Mouse (Mus musculus): ENCODE measurements at regions not wholly inside any gene's neighbourhood (a gene's known extent, or its start where the extent isn't known, plus 50 kb on each side); places are given as distances from the start of the nearest gene placed in this dataset.
A peak's percentile ranks its signal among the peaks of the same experiment; 100 is the strongest.
"Not testable (repeated sequence)": the region's sequence is repeated elsewhere in the genome, so short reads cannot be mapped to it uniquely, and the experiment has no call there.

- no peak for TF ChIP-seq POLR2A (IDR thresholded peaks at IDR 0.05; ENCODE audit: borderline replicate concordance, low read depth, low read length)
- no peak for TF ChIP-seq CTCF (IDR thresholded peaks at IDR 0.05; ENCODE audit: low read depth, low read length)
- Histone ChIP-seq H3K4me3 (ENCODE audit: insufficient read depth, low read length) (no peak overlapping the region), H3K4me1 (ENCODE audit: control insufficient read depth, insufficient read depth, low read length) (no peaks in the 10 kb centered on the region), H3K27ac (ENCODE audit: insufficient read depth, low read depth, low read length) (no peak overlapping the region)
Observed at GRCm38 (mm10) chr4:6600766-6601367, 1638.0 kb downstream of the Car8 start.

- no peaks in the 10 kb centered on the region for H3K4me1 ChIP-seq (ENCODE audit: control insufficient read depth, insufficient read depth, low read length)
- H3K4me3 ChIP-seq (ENCODE audit: insufficient read depth, low read length) = no peak overlapping the region
- H3K27ac ChIP-seq (ENCODE audit: insufficient read depth, low read depth, low read length) = no peak overlapping the region
- TF ChIP-seq CTCF (IDR thresholded peaks at IDR 0.05; ENCODE audit: low read depth, low read length) (no peak), POLR2A (IDR thresholded peaks at IDR 0.05; ENCODE audit: borderline replicate concordance, low read depth, low read length) (no peak)
Observed at GRCm38 (mm10) chr4:6596321-6596720, 1642.5 kb downstream of the Car8 start.

GRCm38 (mm10) chr4:6592890-6593289, 1646.0 kb downstream of the Car8 start:
- not testable (repeated sequence) for H3K4me1 ChIP-seq (ENCODE audit: control insufficient read depth, insufficient read depth, low read length); H3K27ac ChIP-seq (ENCODE audit: insufficient read depth, low read depth, low read length); H3K4me3 ChIP-seq (ENCODE audit: insufficient read depth, low read length)

GRCm38 (mm10) chr4:6561604-6562357, 1677.1 kb downstream of the Car8 start:
- TF ChIP-seq POLR2A (IDR thresholded peaks at IDR 0.05; ENCODE audit: borderline replicate concordance, low read depth, low read length) (no peak), CTCF (IDR thresholded peaks at IDR 0.05; ENCODE audit: low read depth, low read length) (no peak)
- no peak overlapping the region for H3K4me3 ChIP-seq (ENCODE audit: insufficient read depth, low read length)
- H3K4me1 ChIP-seq (ENCODE audit: control insufficient read depth, insufficient read depth, low read length) = no peaks in the 10 kb centered on the region
- no peak overlapping the region for H3K27ac ChIP-seq (ENCODE audit: insufficient read depth, low read depth, low read length)

GRCm38 (mm10) chr4:6539626-6540025, 1699.2 kb downstream of the Car8 start:
- TF ChIP-seq POLR2A (IDR thresholded peaks at IDR 0.05; ENCODE audit: borderline replicate concordance, low read depth, low read length) (no peak), CTCF (IDR thresholded peaks at IDR 0.05; ENCODE audit: low read depth, low read length) (no peak)
- no peaks in the 10 kb centered on the region for H3K4me1 ChIP-seq (ENCODE audit: control insufficient read depth, insufficient read depth, low read length)
- no peak overlapping the region for H3K27ac ChIP-seq (ENCODE audit: insufficient read depth, low read depth, low read length)
- H3K4me3 ChIP-seq (ENCODE audit: insufficient read depth, low read length) = no peak overlapping the region

- TF ChIP-seq POLR2A (IDR thresholded peaks at IDR 0.05; ENCODE audit: borderline replicate concordance, low read depth, low read length) (no peak), CTCF (IDR thresholded peaks at IDR 0.05; ENCODE audit: low read depth, low read length) (no peak)
Observed at GRCm38 (mm10) chr4:6532441-6532840, 1706.4 kb downstream of the Car8 start.

GRCm38 (mm10) chr4:6517626-6518025, 1721.2 kb downstream of the Car8 start:
- Histone ChIP-seq H3K4me1 (ENCODE audit: control insufficient read depth, insufficient read depth, low read length) (peaks cover 2% of the 10 kb centered on the region; the same call in 1 of the 2 replicates), H3K27ac (ENCODE audit: insufficient read depth, low read depth, low read length) (no peak overlapping the region), H3K4me3 (ENCODE audit: insufficient read depth, low read length) (no peak overlapping the region)
- TF ChIP-seq CTCF (IDR thresholded peaks at IDR 0.05; ENCODE audit: low read depth, low read length) (no peak), POLR2A (IDR thresholded peaks at IDR 0.05; ENCODE audit: borderline replicate concordance, low read depth, low read length) (no peak)

More at GRCm38 (mm10) chr4:6532441-6532840, 1706.4 kb downstream of the Car8 start:
- no peaks in the 10 kb centered on the region for H3K4me1 ChIP-seq (ENCODE audit: control insufficient read depth, insufficient read depth, low read length)
- H3K27ac ChIP-seq (ENCODE audit: insufficient read depth, low read depth, low read length) = no peak overlapping the region
- no peak overlapping the region for H3K4me3 ChIP-seq (ENCODE audit: insufficient read depth, low read length)

- Histone ChIP-seq H3K4me1 (ENCODE audit: control insufficient read depth, insufficient read depth, low read length) (peaks cover 2% of the 10 kb centered on the region; the same call in 1 of the 2 replicates), H3K27ac (ENCODE audit: insufficient read depth, low read depth, low read length) (no peak overlapping the region), H3K4me3 (ENCODE audit: insufficient read depth, low read length) (no peak overlapping the region)
- TF ChIP-seq CTCF (IDR thresholded peaks at IDR 0.05; ENCODE audit: low read depth, low read length) (no peak), POLR2A (IDR thresholded peaks at IDR 0.05; ENCODE audit: borderline replicate concordance, low read depth, low read length) (no peak)
Observed at GRCm38 (mm10) chr4:6514823-6515222, 1721.7 kb upstream of the Impad1 start.

GRCm38 (mm10) chr4:6513635-6514034, 1720.5 kb upstream of the Impad1 start:
- Histone ChIP-seq H3K4me3 (ENCODE audit: insufficient read depth, low read length) (no peak overlapping the region), H3K4me1 (ENCODE audit: control insufficient read depth, insufficient read depth, low read length) (peaks cover 2% of the 10 kb centered on the region; the same call in 1 of the 2 replicates), H3K27ac (ENCODE audit: insufficient read depth, low read depth, low read length) (no peak overlapping the region)
- TF ChIP-seq CTCF (IDR thresholded peaks at IDR 0.05; ENCODE audit: low read depth, low read length) (no peak), POLR2A (IDR thresholded peaks at IDR 0.05; ENCODE audit: borderline replicate concordance, low read depth, low read length) (no peak)

- no peak for TF ChIP-seq POLR2A (IDR thresholded peaks at IDR 0.05; ENCODE audit: borderline replicate concordance, low read depth, low read length)
- TF ChIP-seq CTCF (IDR thresholded peaks at IDR 0.05; ENCODE audit: low read depth, low read length) = peak; percentile 59
- H3K4me1 ChIP-seq (ENCODE audit: control insufficient read depth, insufficient read depth, low read length) = peaks cover 2% of the 10 kb centered on the region; the same call in 1 of the 2 replicates
- no peak overlapping the region for H3K27ac ChIP-seq (ENCODE audit: insufficient read depth, low read depth, low read length)
- H3K4me3 ChIP-seq (ENCODE audit: insufficient read depth, low read length) = no peak overlapping the region
Observed at GRCm38 (mm10) chr4:6512749-6513364, 1719.7 kb upstream of the Impad1 start.

Data from bone marrow macrophage, adult 2 months (primary cell).